ENCODE assay signal across 29 mouse cellular contexts in the genomic region with DNA sequence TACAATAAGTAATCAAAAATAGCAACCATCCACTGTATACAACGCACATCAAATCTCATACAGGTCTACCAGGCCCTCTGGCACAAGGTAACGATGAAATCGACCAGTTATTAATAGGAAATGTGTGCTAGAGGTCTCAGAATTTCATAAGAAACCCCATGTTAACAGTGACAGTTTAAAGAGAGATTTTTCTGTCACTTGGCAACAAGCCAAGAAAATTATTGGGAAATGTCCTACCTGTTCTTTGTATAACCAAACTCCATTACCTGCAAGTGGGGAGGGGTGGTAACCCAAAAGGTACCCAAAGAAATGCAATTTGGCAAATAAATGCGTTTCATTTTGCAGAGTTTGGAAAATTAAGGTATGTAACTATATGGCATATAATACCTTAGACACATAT.
"Had no signal": no experiment of that assay in that cellular context is flagged by ENCODE, and none has a peak within 500 bp of the region (broad histone marks: within the 10 kb centered on the region; RNA-seq: fewer than 3 reads in every experiment).

No protein-coding gene starts in this region.

- ATAC-seq: liver, embryonic 12.5 days; liver, postnatal 0 days; lung, postnatal 0 days; midbrain, embryonic 13.5 days; midbrain, embryonic 15.5 days; midbrain, embryonic 16.5 days had no signal

- DNase-seq: left cerebral cortex, postnatal 4 days; liver, embryonic 13.5 days; liver, postnatal 0 days; lung, adult 18-20 months; lung, adult 2 months; lung, embryonic 14.5 days; lung, postnatal 10 days; lung, postnatal 14 days; lung, postnatal 36 days; lung, postnatal 4 days; midbrain, embryonic 14.5 days had no signal

- H3K36me3 ChIP-seq: limb, embryonic 10.5 days; limb, embryonic 12.5 days; limb, embryonic 13.5 days; limb, embryonic 15.5 days; liver, embryonic 12.5 days; liver, embryonic 13.5 days; liver, embryonic 15.5 days; lung, embryonic 15.5 days; midbrain, embryonic 12.5 days; midbrain, embryonic 13.5 days; midbrain, embryonic 15.5 days had no signal

- H3K27ac ChIP-seq: left cerebral cortex, adult 2 months; limb, embryonic 10.5 days; limb, embryonic 12.5 days; limb, embryonic 13.5 days; limb, embryonic 15.5 days; liver, embryonic 12.5 days; liver, embryonic 13.5 days; liver, embryonic 14.5 days; liver, embryonic 15.5 days; lung, embryonic 15.5 days; macrophage; midbrain, embryonic 12.5 days; midbrain, embryonic 13.5 days; midbrain, embryonic 15.5 days had no signal

- H3K4me3 ChIP-seq: left cerebral cortex, adult 2 months; limb, embryonic 10.5 days; limb, embryonic 12.5 days; limb, embryonic 13.5 days; limb, embryonic 15.5 days; liver, embryonic 12.5 days; liver, embryonic 13.5 days; liver, embryonic 15.5 days; lung, embryonic 15.5 days; megakaryocyte, embryonic 14.5 days; midbrain, embryonic 12.5 days; midbrain, embryonic 13.5 days; midbrain, embryonic 15.5 days; myocyte had no signal

- H3K9ac ChIP-seq: limb, embryonic 12.5 days; limb, embryonic 13.5 days; limb, embryonic 15.5 days; liver, embryonic 12.5 days; liver, embryonic 13.5 days; liver, embryonic 14.5 days; liver, embryonic 15.5 days; liver, postnatal 0 days; lung, embryonic 14.5 days; lung, embryonic 15.5 days; midbrain, embryonic 12.5 days; midbrain, embryonic 13.5 days; midbrain, embryonic 15.5 days had no signal

- H3K9me3 ChIP-seq: limb, embryonic 10.5 days; limb, embryonic 12.5 days; limb, embryonic 13.5 days; limb, embryonic 15.5 days; liver, embryonic 12.5 days; liver, embryonic 13.5 days; liver, embryonic 15.5 days; lung, embryonic 15.5 days; midbrain, embryonic 12.5 days; midbrain, embryonic 13.5 days; midbrain, embryonic 15.5 days had no signal

- H3K4me2 ChIP-seq: limb, embryonic 12.5 days; limb, embryonic 13.5 days; limb, embryonic 15.5 days; liver, embryonic 11.5 days; liver, embryonic 12.5 days; liver, embryonic 13.5 days; liver, embryonic 15.5 days; lung, embryonic 14.5 days; lung, embryonic 15.5 days; midbrain, embryonic 12.5 days; midbrain, embryonic 13.5 days; midbrain, embryonic 15.5 days had no signal
